Mouse (Mus musculus) liver, postnatal 0 days (tissue): Measurements from ENCODE around the gene Stx1b. TPM values are rescaled to one million over a fixed set of nuclear protein-coding genes. Genes with fewer than 3 reads are reported as not detected.

Experiments
- ATAC-seq: fragments of 200-750 bp; cut with Nextera tagmentation; 2 replicates; pipeline ENCODE4 v1.8.0; 2017; ENCODE audit warnings: mild to moderate bottlenecking, moderate library complexity
- DNase-seq: peaks from one replicate; pipeline ENCODE4 v3.0.0-alpha.2; 2016
- H3K27ac ChIP-seq: fragments of 300-500 bp; sonication (generic); 2 replicates; pipeline ENCODE4 v1.5.1; 2014; ENCODE audit warnings: antibody characterized with exemption, moderate library complexity, mild to moderate bottlenecking, low read depth
- H3K27me3 ChIP-seq: fragments of 300-500 bp; sonication (generic); 2 replicates; pipeline ENCODE4 v1.6.1; 2014; ENCODE audit warnings: low read length, control low read depth, mixed read lengths; ENCODE audit not compliant: insufficient read depth
- H3K36me3 ChIP-seq: fragments of 300-500 bp; sonication (generic); replicated peaks from 2 replicates; pipeline ENCODE4 v1.6.1; 2014; ENCODE audit warnings: mild to moderate bottlenecking, control low read depth, low read length, moderate library complexity, mixed read lengths; ENCODE audit not compliant: insufficient read depth
- H3K4me1 ChIP-seq: fragments of 300-500 bp; sonication (generic); 2 replicates; pipeline ENCODE4 v1.6.1; 2014; ENCODE audit warnings: antibody characterized with exemption, mild to moderate bottlenecking, control low read depth; ENCODE audit not compliant: insufficient read depth
- H3K4me2 ChIP-seq: fragments of 300-500 bp; sonication (generic); 2 replicates; pipeline ENCODE4 v1.6.1; 2014; ENCODE audit warnings: low read depth, mild to moderate bottlenecking, low read length, moderate library complexity, mixed read lengths
- H3K4me3 ChIP-seq: fragments of 300-500 bp; sonication (generic); 2 replicates; pipeline ENCODE4 v1.5.1; 2014; ENCODE audit warnings: low read depth, low read length
- H3K9ac ChIP-seq: fragments of 300-500 bp; sonication (generic); replicated peaks from 2 replicates; pipeline ENCODE4 v1.6.1; 2014; ENCODE audit warnings: mild to moderate bottlenecking, moderate library complexity
- H3K9me3 ChIP-seq: fragments of 300-500 bp; sonication (generic); 2 replicates; pipeline ENCODE4 v1.6.1; 2016; ENCODE audit warnings: mild to moderate bottlenecking, control low read depth, low read length, mixed read lengths
- CTCF ChIP-seq: sonication (generic); IDR thresholded peaks from 2 replicates; pipeline ENCODE4 v1.5.1; 2016; ENCODE audit warnings: antibody characterized with exemption, low read depth
- EP300 ChIP-seq: IDR thresholded peaks from 2 replicates; pipeline ENCODE4 v1.6.1; 2016; ENCODE audit warnings: antibody characterized with exemption, low read depth, mild to moderate bottlenecking
- WGBS: fragments of 180-500 bp; shearing (Covaris S2); extraction: QIAGEN DNeasy Blood & Tissue Kit; methylation state at CpG from one replicate; pipeline ENCODE4 v1.1.7; 2014; ENCODE audit not compliant: insufficient replicate concordance; 5-methylcytosine and 5-hydroxymethylcytosine counted together
- polyA plus RNA-seq: library from polyadenylated mRNA; unstranded; fragments of >200 nt; fragmentation: Nextera tagmentation; extraction: Ambion mirVana; gene quantifications from 2 replicates; pipeline ENCODE4 v1.2.1, GENCODE M21; 2015

Stx1b gene
- polyA plus RNA-seq, 1 experiment from 2014 or later, result 0.48 TPM

GRCm38 (mm10) chr7:127801010-127801621, 23.2 kb downstream of the Stx1b start:
- H3K4me2 ChIP-seq, result peak overlapping the region; percentile 69
- peaks cover 53% of the 10 kb centered on the region for H3K36me3 ChIP-seq
- 76% methylated on average over 8 of the region's 8 CpGs for WGBS
- no peaks in the 10 kb centered on the region for H3K9me3 ChIP-seq
- TF ChIP-seq CTCF (0 out of 2 replicates have a peak, but pooled peaks have one; percentile 10), EP300 (no peak)
- H3K27me3 ChIP-seq, result no peaks in the 10 kb centered on the region
- DNase-seq (peak; percentile 61), ATAC-seq (peak; percentile 74)
- H3K27ac ChIP-seq, result peak overlapping the region; percentile 92
- peak overlapping the region; percentile 72 for H3K9ac ChIP-seq
- H3K4me1 ChIP-seq, result peaks cover 21% of the 10 kb centered on the region
- H3K4me3 ChIP-seq, result peak overlapping the region; percentile 47

GRCm38 (mm10) chr7:127800435-127801009, 23.8 kb downstream of the Stx1b start, which contains the start of gene Hsd3b7:
Gene Hsd3b7, plus strand, starts transcription at chr7:127800604.
- TF ChIP-seq CTCF (peak; percentile 97), EP300 (peak; percentile 65; the same call in 1 of the 2 replicates)
- Histone ChIP-seq H3K9me3 (no peaks in the 10 kb centered on the region), H3K9ac (peak within 1 kb of the TSS; percentile 72), H3K36me3 (peaks cover 58% of the 10 kb centered on the region), H3K4me3 (peak within 1 kb of the TSS; percentile 47), H3K27me3 (no peaks in the 10 kb centered on the region), H3K4me2 (peak within 1 kb of the TSS; percentile 69), H3K4me1 (peaks cover 18% of the 10 kb centered on the region), H3K27ac (peak within 1 kb of the TSS; percentile 92)
- peak; percentile 93 for DNase-seq
- peak; percentile 75 for ATAC-seq
- WGBS, result 18% methylated on average over 6 of the region's 6 CpGs

DNA sequence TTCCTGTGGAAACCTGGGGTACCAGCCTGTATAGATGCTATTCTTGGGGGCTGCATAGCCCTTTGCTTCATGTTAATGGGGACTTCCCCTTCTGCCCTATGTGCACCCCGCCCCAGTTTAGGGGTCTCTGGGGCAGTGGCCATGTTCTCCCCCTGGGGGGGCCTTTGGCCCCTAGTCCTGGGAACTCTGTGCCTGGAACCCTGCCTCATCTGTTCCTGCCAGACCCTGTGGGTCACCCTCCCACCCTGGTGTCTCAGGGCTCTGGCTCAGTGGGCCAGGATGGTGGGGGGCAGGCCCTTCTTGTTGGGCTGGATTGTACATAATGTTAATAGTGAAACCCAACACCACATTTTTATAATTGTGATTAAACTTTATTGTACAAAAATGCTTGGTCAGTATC, 24.6 kb downstream of the Stx1b start:
- Histone ChIP-seq H3K4me1 (peaks cover 12% of the 10 kb centered on the region), H3K27me3 (no peaks in the 10 kb centered on the region), H3K9ac (no peak overlapping the region), H3K4me3 (no peak overlapping the region), H3K27ac (no peak overlapping the region), H3K36me3 (peaks cover 66% of the 10 kb centered on the region), H3K9me3 (no peaks in the 10 kb centered on the region), H3K4me2 (no peak overlapping the region)
- TF ChIP-seq CTCF (no peak), EP300 (no peak)
- 77% methylated on average over 1 of the region's 1 CpGs for WGBS
- no peak for ATAC-seq
- no peak for DNase-seq

GRCm38 (mm10) chr7:127799211-127799610, 25.1 kb downstream of the Stx1b start:
- DNase-seq (no peak), ATAC-seq (no peak)
- Histone ChIP-seq H3K27me3 (no peaks in the 10 kb centered on the region), H3K36me3 (peaks cover 69% of the 10 kb centered on the region), H3K4me2 (no peak overlapping the region), H3K4me1 (peaks cover 7% of the 10 kb centered on the region), H3K27ac (no peak overlapping the region; the same call in 1 of the 2 replicates), H3K9ac (no peak overlapping the region), H3K9me3 (no peaks in the 10 kb centered on the region), H3K4me3 (no peak overlapping the region)
- 89% methylated on average over 13 of the region's 13 CpGs for WGBS
- no peak for TF ChIP-seq EP300
- TF ChIP-seq CTCF, result no peak

- no peaks in the 10 kb centered on the region for H3K27me3 ChIP-seq
- peaks cover 5% of the 10 kb centered on the region for H3K4me1 ChIP-seq
- H3K36me3 ChIP-seq, result peaks cover 71% of the 10 kb centered on the region
These were observed 25.8 kb downstream of the Stx1b start for GRCm38 (mm10) chr7:127798591-127798990.

GRCm38 (mm10) chr7:127797076-127797845, 27.1 kb downstream of the Stx1b start:
- ATAC-seq (no peak), DNase-seq (no peak)
- 92% methylated on average over 23 of the region's 23 CpGs for WGBS
- Histone ChIP-seq H3K27me3 (no peaks in the 10 kb centered on the region), H3K9ac (no peak overlapping the region), H3K9me3 (no peaks in the 10 kb centered on the region), H3K27ac (no peak overlapping the region), H3K36me3 (peaks cover 75% of the 10 kb centered on the region), H3K4me2 (no peak overlapping the region), H3K4me1 (no peaks in the 10 kb centered on the region), H3K4me3 (no peak overlapping the region)
- no peak for TF ChIP-seq EP300
- TF ChIP-seq CTCF, result no peak

More at GRCm38 (mm10) chr7:127798591-127798990, 25.8 kb downstream of the Stx1b start:
- WGBS, result 79% methylated on average over 4 of the region's 4 CpGs
- Histone ChIP-seq H3K27ac (no peak overlapping the region), H3K4me3 (no peak overlapping the region), H3K9me3 (no peaks in the 10 kb centered on the region), H3K9ac (no peak overlapping the region), H3K4me2 (no peak overlapping the region)
- DNase-seq (no peak), ATAC-seq (no peak)
- TF ChIP-seq EP300 (no peak), CTCF (no peak)
